22 mouse cellular contexts compared by ENCODE assay signal in genomic region chr2:102655966-102656725, GRCm38 (mm10). TPM values are rescaled to one million over a fixed set of nuclear protein-coding genes. Genes with fewer than 3 reads are reported as not detected.
DNase-seq lines count a peak whose midpoint lies in the region; ATAC-seq and TF ChIP-seq lines count a peak whose summit lies in the region.
"Had no signal": no experiment of that assay in that cellular context is flagged by ENCODE, and none has a peak within 500 bp of the region (broad histone marks: within the 10 kb centered on the region; RNA-seq: fewer than 3 reads in every experiment).

No protein-coding gene starts in this region.

- no peak overlapping the region for H3K4me3 ChIP-seq in heart, adult 2 months
- no peak overlapping the region for H3K4me3 ChIP-seq in forebrain, embryonic 15.5 days
- H3K4me3 ChIP-seq in hindbrain, embryonic 16.5 days (ENCODE audit: low read length): no peak overlapping the region
- H3K4me3 ChIP-seq in lung, postnatal 0 days (ENCODE audit: low read depth, low read length): no peak overlapping the region
- no peak overlapping the region for H3K4me3 ChIP-seq in intestine, embryonic 15.5 days (replicated peaks)
- H3K4me3 ChIP-seq: gastrocnemius, adult 2 months; left cerebral cortex, adult 2 months; limb, embryonic 12.5 days; myocyte had no signal

- no peaks in the 10 kb centered on the region for H3K4me1 ChIP-seq in heart, adult 2 months (ENCODE audit: control insufficient read depth, insufficient read depth, low read length)
- peaks cover 26% of the 10 kb centered on the region for H3K4me1 ChIP-seq in forebrain, embryonic 15.5 days
- H3K4me1 ChIP-seq in hindbrain, embryonic 16.5 days (ENCODE audit: control insufficient read depth, insufficient read depth, low read depth, low read length): peaks cover 12% of the 10 kb centered on the region
- no peaks in the 10 kb centered on the region for H3K4me1 ChIP-seq in lung, postnatal 0 days (ENCODE audit: insufficient read depth, low read depth, low read length)
- H3K4me1 ChIP-seq in intestine, embryonic 15.5 days (replicated peaks): peaks cover 6% of the 10 kb centered on the region; the same call in 1 of the 2 replicates

- 77% methylated on average over 8 of the region's 8 CpGs for WGBS in heart, adult 2 months
- WGBS in forebrain, embryonic 15.5 days: 21% methylated on average over 8 of the region's 8 CpGs
- WGBS in hindbrain, embryonic 16.5 days: 23% methylated on average over 8 of the region's 8 CpGs
- WGBS in lung, postnatal 0 days: 71% methylated on average over 8 of the region's 8 CpGs
- 70% methylated on average over 8 of the region's 8 CpGs for WGBS in intestine, embryonic 15.5 days

- H3K79me2 ChIP-seq in heart, adult 2 months (replicated peaks; ENCODE audit: control insufficient read depth, insufficient read depth, low read length): no peaks in the 10 kb centered on the region

- ATAC-seq in forebrain, embryonic 15.5 days (replicated peaks): 0 out of 2 replicates have a peak, but pooled peaks have one; percentile 37
- no peak for ATAC-seq in hindbrain, embryonic 16.5 days
- ATAC-seq in lung, postnatal 0 days: no peak
- ATAC-seq in intestine, embryonic 15.5 days: no peak

- H3K36me3 ChIP-seq in heart, adult 2 months (ENCODE audit: control insufficient read depth, insufficient read depth, low read length): no peaks in the 10 kb centered on the region
- no peaks in the 10 kb centered on the region for H3K36me3 ChIP-seq in forebrain, embryonic 15.5 days
- no peaks in the 10 kb centered on the region for H3K36me3 ChIP-seq in hindbrain, embryonic 16.5 days (ENCODE audit: control insufficient read depth, insufficient read depth, low read length)
- H3K36me3 ChIP-seq in lung, postnatal 0 days (ENCODE audit: insufficient read depth, low read length): no peaks in the 10 kb centered on the region
- H3K36me3 ChIP-seq in intestine, embryonic 15.5 days: no peaks in the 10 kb centered on the region
- H3K36me3 ChIP-seq: limb, embryonic 12.5 days had no signal

- H3K27ac ChIP-seq in heart, adult 2 months: no peak overlapping the region
- H3K27ac ChIP-seq in forebrain, embryonic 15.5 days (replicated peaks): no peak overlapping the region
- H3K27ac ChIP-seq in hindbrain, embryonic 16.5 days (ENCODE audit: low read depth, low read length): 0 out of 2 replicates have a peak overlapping the region, but pooled peaks have one; percentile 7
- no peak overlapping the region for H3K27ac ChIP-seq in lung, postnatal 0 days (ENCODE audit: low read length)
- no peak overlapping the region for H3K27ac ChIP-seq in intestine, embryonic 15.5 days
- H3K27ac ChIP-seq: gastrocnemius, adult 2 months; kidney, postnatal 0 days; limb, embryonic 12.5 days; liver, embryonic 14.5 days had no signal

- no peak for TF ChIP-seq POLR2A in heart, adult 2 months (IDR thresholded peaks at IDR 0.05; ENCODE audit: insufficient read depth, low read depth, low read length)
- no peak for TF ChIP-seq POLR2A in brain, embryonic 14.5 days (IDR thresholded peaks at IDR 0.05; ENCODE audit: borderline replicate concordance, extremely low read depth, insufficient read depth, insufficient read length, poor library complexity, severe bottlenecking)

- peak; percentile 61 for DNase-seq in heart, adult 11 months
- no peak for DNase-seq in heart, adult 2 months
- DNase-seq in brain, embryonic 14.5 days (ENCODE audit: low read depth): peak; percentile 84
- no peak for DNase-seq in thymus, postnatal 25 days
- no peak for DNase-seq in lung, postnatal 0 days (ENCODE audit: low spot score)
- DNase-seq: adrenal gland, postnatal 10 days; cerebellum, adult 2 months; gastrocnemius, adult 2 months; heart, postnatal 4 days; kidney, adult 11 months; right cerebral cortex, postnatal 4 days; thymus, postnatal 4 days had no signal

- intact Hi-C loops in heart, adult 2 months (cut with DNase I): no loop called here

- H3K27me3 ChIP-seq in heart, adult 2 months (ENCODE audit: control insufficient read depth, insufficient read depth, low read length): peaks cover 6% of the 10 kb centered on the region
- no peaks in the 10 kb centered on the region for H3K27me3 ChIP-seq in forebrain, embryonic 15.5 days
- H3K27me3 ChIP-seq in hindbrain, embryonic 16.5 days (replicated peaks; ENCODE audit: control insufficient read depth, insufficient read depth, low read length): no peaks in the 10 kb centered on the region
- peaks cover 19% of the 10 kb centered on the region for H3K27me3 ChIP-seq in lung, postnatal 0 days (replicated peaks; ENCODE audit: insufficient read depth, low read length)
- H3K27me3 ChIP-seq in intestine, embryonic 15.5 days (replicated peaks): peaks cover 33% of the 10 kb centered on the region

- no peak overlapping the region for H3K9ac ChIP-seq in heart, adult 2 months (ENCODE audit: low read depth, low read length)
- H3K9ac ChIP-seq in forebrain, embryonic 15.5 days (replicated peaks): no peak overlapping the region
- H3K9ac ChIP-seq in hindbrain, embryonic 16.5 days (ENCODE audit: low read depth, low read length): no peak overlapping the region
- H3K9ac ChIP-seq in lung, postnatal 0 days (replicated peaks; ENCODE audit: low read depth): no peak overlapping the region
- no peak overlapping the region for H3K9ac ChIP-seq in intestine, embryonic 15.5 days
- H3K9ac ChIP-seq: limb, embryonic 12.5 days; liver, embryonic 14.5 days had no signal

- H3K4me2 ChIP-seq in forebrain, embryonic 15.5 days (replicated peaks): no peak overlapping the region
- H3K4me2 ChIP-seq in hindbrain, embryonic 16.5 days (ENCODE audit: low read length): no peak overlapping the region
- no peak overlapping the region for H3K4me2 ChIP-seq in lung, postnatal 0 days (replicated peaks; ENCODE audit: low read depth, low read length)
- no peak overlapping the region for H3K4me2 ChIP-seq in intestine, embryonic 15.5 days (replicated peaks)
- H3K4me2 ChIP-seq: limb, embryonic 12.5 days had no signal

- no peak for TF ChIP-seq EP300 in heart, adult 2 months (IDR thresholded peaks at IDR 0.05; ENCODE audit: insufficient read depth, low read depth, low read length)
- no peak for TF ChIP-seq EP300 in lung, postnatal 0 days (IDR thresholded peaks at IDR 0.05)

- H3K9me3 ChIP-seq in forebrain, embryonic 15.5 days: no peaks in the 10 kb centered on the region
- no peaks in the 10 kb centered on the region for H3K9me3 ChIP-seq in hindbrain, embryonic 16.5 days (ENCODE audit: control insufficient read depth, low read length)
- no peaks in the 10 kb centered on the region for H3K9me3 ChIP-seq in lung, postnatal 0 days (ENCODE audit: low read length)
- H3K9me3 ChIP-seq in intestine, embryonic 15.5 days: no peaks in the 10 kb centered on the region
- H3K9me3 ChIP-seq: limb, embryonic 12.5 days had no signal

- no peak for TF ChIP-seq CTCF in heart, adult 2 months (IDR thresholded peaks at IDR 0.05)
- TF ChIP-seq CTCF in brain, embryonic 14.5 days (IDR thresholded peaks at IDR 0.05; ENCODE audit: borderline replicate concordance, extremely low read depth, insufficient read depth, insufficient read length): no peak
- TF ChIP-seq CTCF in lung, postnatal 0 days (IDR thresholded peaks at IDR 0.05): no peak

RNA-seq across cellular contexts. Expression of gene Slc1a2, which starts 2.3 kb away (rescaled TPM):
- under 1 TPM; 0.29 to 0.50 TPM for total RNA-seq in heart, adult 2 months (2021)
- 0.12 and 0.76 TPM in 2 replicates for polyA plus RNA-seq in heart, adult 2 months (2012; rRNA removed)
- 27.1 and 46.2 TPM in 2 replicates for polyA plus RNA-seq in brain, embryonic 14.5 days (2012; rRNA removed)
- 10.5 and 11.4 TPM in 2 replicates for polyA plus RNA-seq in forebrain, embryonic 15.5 days (2015; fragmentation: Nextera tagmentation; extraction: Ambion mirVana)
- 16.2 and 18.3 TPM in 2 replicates for polyA plus RNA-seq in hindbrain, embryonic 16.5 days (2015; fragmentation: Nextera tagmentation; extraction: Ambion mirVana)
- polyA plus RNA-seq in lung, postnatal 0 days (2015; fragmentation: Nextera tagmentation; extraction: Ambion mirVana): 0.50 and 0.87 TPM in 2 replicates
- 0.15 and 0.36 TPM in 2 replicates for polyA plus RNA-seq in intestine, embryonic 15.5 days (2015; fragmentation: Nextera tagmentation; extraction: Ambion mirVana)
- total RNA-seq: granulocyte monocyte progenitor cell, adult 5-6 weeks; megakaryocyte progenitor cell, adult 5-6 weeks had no signal

Comparison
In these comparisons a context has a peak if more than half of its experiments do, and no peak if none do; other contexts are left out.
1. DNase-seq: peak in heart, adult 11 months (single experiment) and brain, embryonic 14.5 days (single experiment); none in heart, adult 2 months (0 of 2), thymus, postnatal 25 days (single experiment) and lung, postnatal 0 days (single experiment).